Mouse (Mus musculus) urinary bladder, postnatal 4 days (tissue): ENCODE results near the gene Tmc5.

Experiments used
- DNase-seq, 2 experiments: peaks; one replicate each; pipeline ENCODE4 v3.0.0; 2021 to 2022; ENCODE audit warnings: low spot score in 2 of 2

Tmc5 gene

GRCm38 (mm10) chr7:118697168-118697567 is 100.1 kb downstream of the Tmc5 start:
- no peak for DNase-seq

GRCm38 (mm10) chr7:118698882-118699281 is 101.8 kb downstream of the Tmc5 start:
- no peak for DNase-seq

- DNase-seq, result no peak
These were observed 106.1 kb downstream of the Tmc5 start for GRCm38 (mm10) chr7:118703144-118703561.

GRCm38 (mm10) chr7:118704001-118704850 is 107.1 kb downstream of the Tmc5 start:
- DNase-seq, result no peak

GRCm38 (mm10) chr7:118705101-118705961 is 108.2 kb downstream of the Tmc5 start, which contains the start of gene Gde1:
Gde1 (minus strand) TSS chr7:118705778.
- DNase-seq, result peak; percentile 84 to 90

- DNase-seq, result no peak
These were observed 109.0 kb downstream of the Tmc5 start for GRCm38 (mm10) chr7:118706051-118706450.

- no peak for DNase-seq
These were observed 109.4 kb downstream of the Tmc5 start for GRCm38 (mm10) chr7:118706488-118706887.

- no peak for DNase-seq
These were observed 110.1 kb downstream of the Tmc5 start for GRCm38 (mm10) chr7:118707216-118707615.

- DNase-seq, result no peak
These were observed 110.9 kb downstream of the Tmc5 start for GRCm38 (mm10) chr7:118708002-118708401.

- no peak for DNase-seq
These were observed 113.7 kb downstream of the Tmc5 start for GRCm38 (mm10) chr7:118710776-118711175.

- peak; percentile 88 to 90 for DNase-seq
These were observed 115.4 kb downstream of the Tmc5 start, which contains the start of gene Ccp110 for GRCm38 (mm10) chr7:118712228-118713173. Ccp110 (plus strand) TSS chr7:118712552.

- DNase-seq, result no peak
These were observed 117.8 kb downstream of the Tmc5 start for GRCm38 (mm10) chr7:118714873-118715272.

GRCm38 (mm10) chr7:118718066-118718465 is 121.0 kb downstream of the Tmc5 start:
- no peak for DNase-seq

- no peak for DNase-seq
These were observed 126.8 kb downstream of the Tmc5 start for GRCm38 (mm10) chr7:118723927-118724326.
